Mouse (Mus musculus) myocyte (in vitro differentiated cells): ENCODE data around the gene Col1a1. TPM values are rescaled to one million over a fixed set of nuclear protein-coding genes. Genes with fewer than 3 reads are reported as not detected.

Experiments
- H3K27me3 ChIP-seq: one replicate; pipeline ENCODE4 v1.6.1; 2011; ENCODE audit not compliant: control insufficient read depth, insufficient read depth, insufficient read length
- H3K36me3 ChIP-seq: one replicate; pipeline ENCODE4 v1.6.1; 2011; ENCODE audit not compliant: control insufficient read depth, insufficient read depth
- H3K4me2 ChIP-seq: one replicate; pipeline ENCODE4 v1.6.1; 2011; ENCODE audit warnings: low read depth, control low read depth
- H3K4me3 ChIP-seq: one replicate; pipeline ENCODE4 v1.5.1; 2011; ENCODE audit warnings: mild to moderate bottlenecking, control low read depth, moderate library complexity
- H3K79me2 ChIP-seq: one replicate; pipeline ENCODE4 v1.6.1; 2011; ENCODE audit not compliant: control insufficient read depth, insufficient read depth
- H3ac ChIP-seq: one replicate; pipeline ENCODE4 v1.6.1; 2011; ENCODE audit not compliant: control insufficient read depth, insufficient read length
- CEBPB ChIP-seq: IDR thresholded peaks from 2 replicates; pipeline ENCODE4 v1.6.1; 2011; ENCODE audit warnings: mild to moderate bottlenecking, moderate library complexity; ENCODE audit not compliant: poor library complexity, insufficient read depth, severe bottlenecking
- E2F4 ChIP-seq: IDR thresholded peaks from one replicate; pipeline ENCODE4 v1.6.1; 2011; ENCODE audit warnings: mild to moderate bottlenecking, control low read depth, moderate library complexity; ENCODE audit not compliant: insufficient read depth
- MAX ChIP-seq: IDR thresholded peaks from one replicate; pipeline ENCODE4 v1.6.1; 2011; ENCODE audit warnings: low read depth, mild to moderate bottlenecking, control low read depth
- MYOD1 ChIP-seq, 3 experiments: IDR thresholded peaks; one replicate each; pipeline ENCODE4 v1.6.1; 2011; ENCODE audit warnings: control low read depth in 2 of 3, low read depth in 2 of 3, mild to moderate bottlenecking in 2 of 3, moderate library complexity in 1 of 3; ENCODE audit not compliant: insufficient read length in 2 of 3, control insufficient read depth in 1 of 3
- MYOG ChIP-seq, 3 experiments: IDR thresholded peaks; one replicate each; pipeline ENCODE4 v1.6.1; 2011; ENCODE audit warnings: control low read depth in 2 of 3, low read depth in 2 of 3, mild to moderate bottlenecking in 2 of 3; ENCODE audit not compliant: insufficient read length in 2 of 3, control insufficient read depth in 1 of 3, insufficient read depth in 1 of 3
- POLR2A ChIP-seq: IDR thresholded peaks from one replicate; pipeline ENCODE4 v1.6.1; 2011; ENCODE audit warnings: low read depth, mild to moderate bottlenecking, control low read depth, moderate library complexity; ENCODE audit not compliant: insufficient read length
- POLR2AphosphoS2 ChIP-seq: IDR thresholded peaks from one replicate; pipeline ENCODE4 v1.6.1; 2011; ENCODE audit warnings: low read depth, control low read depth; ENCODE audit not compliant: insufficient read length
- REST ChIP-seq: IDR thresholded peaks from one replicate; pipeline ENCODE4 v1.6.1; 2011; ENCODE audit warnings: mild to moderate bottlenecking, control low read depth, moderate library complexity; ENCODE audit not compliant: insufficient read depth, insufficient read length
- SRF ChIP-seq: IDR thresholded peaks from one replicate; pipeline ENCODE4 v1.6.1; 2011; ENCODE audit warnings: low read depth; ENCODE audit not compliant: control insufficient read depth, insufficient read length
- TCF12 ChIP-seq: IDR thresholded peaks from one replicate; pipeline ENCODE4 v1.6.1; 2011; ENCODE audit warnings: mild to moderate bottlenecking, control low read depth; ENCODE audit not compliant: poor library complexity, insufficient read depth, severe bottlenecking
- TCF3 ChIP-seq: IDR thresholded peaks from one replicate; pipeline ENCODE4 v1.6.1; 2011; ENCODE audit warnings: low read depth, control low read depth; ENCODE audit not compliant: insufficient read length
- USF1 ChIP-seq: IDR thresholded peaks from one replicate; pipeline ENCODE4 v1.6.1; 2011; ENCODE audit warnings: low read depth, mild to moderate bottlenecking, control low read depth, moderate library complexity
- polyA plus RNA-seq: library from polyadenylated mRNA; unstranded; fragments of >200 nt; fragmentation: generic; extraction: Trizol; gene quantifications from one replicate; pipeline ENCODE4 v1.2.1, GENCODE M21; 2012; ENCODE audit warnings: missing spikeins

Col1a1 gene
- polyA plus RNA-seq, 1 experiment = 206 TPM

GRCm38 (mm10) chr11:94916477-94916876 lies 19.5 kb upstream of the Col1a1 start:
- TF ChIP-seq USF1 (no peak), MYOG (IDR thresholded peaks at IDR 0.05; ENCODE audit: control insufficient read depth in 1 of 3, insufficient read depth in 1 of 3, insufficient read length in 2 of 3, low read depth in 2 of 3) (peak; percentile 6 to 79 (median 38)), MYOD1 (IDR thresholded peaks at IDR 0.05; ENCODE audit: control insufficient read depth in 1 of 3, insufficient read length in 2 of 3, low read depth in 2 of 3) (peak; percentile 1 to 81 (median 67))
- Histone ChIP-seq H3K27me3 (no peaks in the 10 kb centered on the region), H3K4me2 (peak overlapping the region; percentile 82), H3K4me3 (no peak overlapping the region), H3K36me3 (no peaks in the 10 kb centered on the region), H3K79me2 (no peaks in the 10 kb centered on the region), H3ac (no peak overlapping the region)

DNA sequence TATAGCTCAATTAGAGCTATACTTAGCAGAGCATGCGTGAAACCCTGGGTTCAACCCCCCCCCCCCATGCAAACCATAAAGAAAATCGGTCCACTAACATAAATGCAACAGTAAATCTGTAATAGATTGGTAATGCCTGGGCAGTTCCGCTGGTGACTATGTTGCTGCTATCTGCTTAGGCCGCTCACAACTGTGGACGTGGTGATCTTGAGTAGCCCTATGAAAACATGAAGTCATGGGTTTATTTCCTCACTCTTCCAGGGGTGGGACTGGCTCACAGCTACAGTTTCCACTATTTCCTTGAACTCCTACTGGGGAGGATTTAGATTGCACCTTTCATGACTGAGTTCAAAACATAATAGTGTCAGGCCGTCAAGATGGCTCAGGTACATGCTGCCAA lies 18.3 kb upstream of the Col1a1 start:
- H3K36me3 ChIP-seq = no peaks in the 10 kb centered on the region
- TF ChIP-seq CEBPB (no peak), MAX (no peak), REST (no peak)
- H3K79me2 ChIP-seq = no peaks in the 10 kb centered on the region
- H3K4me2 ChIP-seq = peak overlapping the region; percentile 63
- no peaks in the 10 kb centered on the region for H3K27me3 ChIP-seq
- H3ac ChIP-seq = no peak overlapping the region
- no peak overlapping the region for H3K4me3 ChIP-seq

- H3ac ChIP-seq = no peak overlapping the region
- H3K79me2 ChIP-seq = no peaks in the 10 kb centered on the region
- no peaks in the 10 kb centered on the region for H3K36me3 ChIP-seq
- no peak overlapping the region for H3K4me2 ChIP-seq
- H3K27me3 ChIP-seq = no peaks in the 10 kb centered on the region
- no peak overlapping the region for H3K4me3 ChIP-seq
- no peak for TF ChIP-seq E2F4
- TF ChIP-seq MAX = no peak
- no peak for TF ChIP-seq USF1
- TF ChIP-seq CEBPB = no peak
- no peak for TF ChIP-seq REST
- TF ChIP-seq MYOD1 (IDR thresholded peaks at IDR 0.05; ENCODE audit: control insufficient read depth in 1 of 3, insufficient read length in 2 of 3, low read depth in 2 of 3) = no peak
- no peak for TF ChIP-seq POLR2AphosphoS2
- TF ChIP-seq POLR2A = no peak
- TF ChIP-seq TCF12 = no peak
- no peak for TF ChIP-seq MYOG (IDR thresholded peaks at IDR 0.05; ENCODE audit: control insufficient read depth in 1 of 3, insufficient read depth in 1 of 3, insufficient read length in 2 of 3, low read depth in 2 of 3)
- TF ChIP-seq TCF3 = no peak
- no peak for TF ChIP-seq SRF
Measured at GRCm38 (mm10) chr11:94920996-94921401, 15.0 kb upstream of the Col1a1 start.

DNA sequence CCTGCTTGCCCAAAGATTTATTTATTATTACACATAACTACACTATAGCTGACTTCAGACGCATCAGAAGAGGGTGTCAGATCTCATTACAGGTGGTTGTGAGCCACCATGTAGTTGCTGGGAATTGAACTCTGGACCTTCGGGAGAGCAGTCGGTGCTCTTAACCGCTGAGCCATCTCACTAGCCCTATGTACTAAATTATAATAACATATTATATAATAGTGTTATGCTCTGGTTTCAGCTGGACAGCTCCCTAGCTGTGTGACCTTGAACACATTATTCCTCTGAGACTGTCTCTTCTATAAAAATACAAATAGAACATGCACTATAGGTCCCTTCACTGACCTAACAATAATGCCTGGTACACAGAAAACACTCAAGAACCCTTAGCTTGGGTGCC lies 11.0 kb upstream of the Col1a1 start:
- Histone ChIP-seq H3K79me2 (no peaks in the 10 kb centered on the region), H3K4me3 (no peak overlapping the region), H3K27me3 (no peaks in the 10 kb centered on the region), H3ac (no peak overlapping the region), H3K4me2 (no peak overlapping the region), H3K36me3 (no peaks in the 10 kb centered on the region)
- no peak for TF ChIP-seq REST

- H3ac ChIP-seq = no peak overlapping the region
- no peak overlapping the region for H3K4me2 ChIP-seq
- no peaks in the 10 kb centered on the region for H3K36me3 ChIP-seq
- no peaks in the 10 kb centered on the region for H3K79me2 ChIP-seq
- no peak for TF ChIP-seq E2F4
- no peak for TF ChIP-seq POLR2A
- TF ChIP-seq TCF3 = no peak
- TF ChIP-seq REST = no peak
- TF ChIP-seq CEBPB = no peak
- H3K4me3 ChIP-seq = no peak overlapping the region
- no peaks in the 10 kb centered on the region for H3K27me3 ChIP-seq
Measured at GRCm38 (mm10) chr11:94926431-94926830, 9.6 kb upstream of the Col1a1 start.

DNA sequence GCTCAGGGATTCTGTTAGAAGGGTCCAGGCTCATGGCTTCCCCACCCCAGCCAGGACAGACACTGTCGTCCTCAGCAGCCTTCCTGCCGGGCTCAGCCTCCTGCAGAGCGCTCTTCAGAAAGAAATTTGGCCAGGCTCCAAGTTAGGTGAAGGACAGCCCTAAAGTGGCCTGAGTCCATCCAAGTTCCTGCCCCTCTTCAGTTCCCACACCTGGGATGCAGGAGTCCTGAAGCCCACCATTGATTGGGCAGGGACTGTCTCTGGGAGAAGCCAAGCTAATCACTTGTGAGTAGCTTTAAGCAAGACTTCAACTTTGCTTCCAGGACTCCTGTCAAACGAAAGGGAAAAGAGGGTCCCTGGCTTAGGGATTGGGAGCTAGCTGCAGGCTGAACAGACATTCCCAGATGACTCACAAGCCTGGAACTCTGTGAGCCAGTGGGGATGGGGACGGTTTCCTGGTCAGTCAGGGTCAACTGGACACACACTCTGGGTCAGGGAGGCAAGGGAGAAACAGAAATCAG lies 8.2 kb upstream of the Col1a1 start:
- no peak overlapping the region for H3ac ChIP-seq
- TF ChIP-seq CEBPB (no peak), USF1 (no peak), E2F4 (no peak), REST (no peak), SRF (no peak), POLR2A (peak; percentile 20), TCF12 (no peak), POLR2AphosphoS2 (peak; percentile 37), MAX (no peak), MYOD1 (IDR thresholded peaks at IDR 0.05; ENCODE audit: control insufficient read depth in 1 of 3, insufficient read length in 2 of 3, low read depth in 2 of 3) (peak in 1 of 3 experiments; percentile 43), MYOG (IDR thresholded peaks at IDR 0.05; ENCODE audit: control insufficient read depth in 1 of 3, insufficient read depth in 1 of 3, insufficient read length in 2 of 3, low read depth in 2 of 3) (peak in 1 of 3 experiments; percentile 4), TCF3 (no peak)
- H3K36me3 ChIP-seq = no peaks in the 10 kb centered on the region
- peak overlapping the region; percentile 80 for H3K4me2 ChIP-seq
- no peaks in the 10 kb centered on the region for H3K79me2 ChIP-seq
- H3K27me3 ChIP-seq = no peaks in the 10 kb centered on the region
- peak overlapping the region; percentile 3 for H3K4me3 ChIP-seq
